Mouse (Mus musculus): ENCODE data around the gene Ms4a14.

- no peak for TF ChIP-seq CTCF (IDR thresholded peaks at IDR 0.05; ENCODE audit: low read depth)
- TF ChIP-seq EP300 (IDR thresholded peaks at IDR 0.05; ENCODE audit: low read depth): no peak
Measured at GRCm38 (mm10) chr19:11261522-11261921, 52.7 kb downstream of the Ms4a14 start.

Data from liver, embryonic 14.5 days (tissue).